Mouse (Mus musculus) neural tube, embryonic 14.5 days (tissue): ENCODE measurements around the gene Gm49384. TPM values are rescaled to one million over a fixed set of nuclear protein-coding genes. Genes with fewer than 3 reads are reported as not detected.

ENCODE experiments used
- ATAC-seq: fragments of 200-750 bp; cut with Nextera tagmentation; 2 replicates; pipeline ENCODE4 v1.8.0; 2017; ENCODE audit warnings: low read depth, mild to moderate bottlenecking, moderate TSS enrichment, moderate library complexity
- H3K27ac ChIP-seq: fragments of 300-500 bp; sonication (generic); 2 replicates; pipeline ENCODE4 v1.5.1; 2014; ENCODE audit warnings: low read depth, mild to moderate bottlenecking, control low read depth, low read length, moderate library complexity, mixed read lengths
- H3K27me3 ChIP-seq: fragments of 300-500 bp; sonication (generic); 2 replicates; pipeline ENCODE4 v1.6.1; 2014; ENCODE audit warnings: low read length; ENCODE audit not compliant: control insufficient read depth, insufficient read depth
- H3K36me3 ChIP-seq: fragments of 300-500 bp; sonication (generic); 2 replicates; pipeline ENCODE4 v1.6.1; 2014; ENCODE audit warnings: low read length, mixed read lengths; ENCODE audit not compliant: control insufficient read depth, insufficient read depth
- H3K4me1 ChIP-seq: fragments of 300-500 bp; sonication (generic); 2 replicates; pipeline ENCODE4 v1.6.1; 2014; ENCODE audit warnings: low read length; ENCODE audit not compliant: control insufficient read depth, insufficient read depth
- H3K4me2 ChIP-seq: fragments of 300-500 bp; sonication (generic); 2 replicates; pipeline ENCODE4 v1.6.1; 2014; ENCODE audit warnings: mild to moderate bottlenecking, low read depth, low read length, control low read depth
- H3K4me3 ChIP-seq: fragments of 300-500 bp; sonication (generic); 2 replicates; pipeline ENCODE4 v1.5.1; 2014; ENCODE audit warnings: low read depth, low read length, control low read depth, mixed read lengths
- H3K9ac ChIP-seq: fragments of 300-500 bp; sonication (generic); replicated peaks from 2 replicates; pipeline ENCODE4 v1.6.1; 2014; ENCODE audit warnings: low read depth, mild to moderate bottlenecking, control low read depth, low read length, mixed read lengths
- H3K9me3 ChIP-seq: fragments of 300-500 bp; sonication (generic); 2 replicates; pipeline ENCODE4 v1.6.1; 2016; ENCODE audit warnings: low read length; ENCODE audit not compliant: control insufficient read depth
- WGBS: fragments of 180-500 bp; shearing (Covaris S2); extraction: QIAGEN DNeasy Blood & Tissue Kit; methylation state at CpG from one replicate; pipeline ENCODE4 v1.1.7; 2014; 5-methylcytosine and 5-hydroxymethylcytosine counted together
- polyA plus RNA-seq: library from polyadenylated mRNA; unstranded; fragments of >200 nt; fragmentation: Nextera tagmentation; extraction: Ambion mirVana; gene quantifications from 2 replicates; pipeline ENCODE4 v1.2.1, GENCODE M21; 2014

Gene Gm49384
- 9.0 and 9.1 TPM in 2 replicates for polyA plus RNA-seq

DNA sequence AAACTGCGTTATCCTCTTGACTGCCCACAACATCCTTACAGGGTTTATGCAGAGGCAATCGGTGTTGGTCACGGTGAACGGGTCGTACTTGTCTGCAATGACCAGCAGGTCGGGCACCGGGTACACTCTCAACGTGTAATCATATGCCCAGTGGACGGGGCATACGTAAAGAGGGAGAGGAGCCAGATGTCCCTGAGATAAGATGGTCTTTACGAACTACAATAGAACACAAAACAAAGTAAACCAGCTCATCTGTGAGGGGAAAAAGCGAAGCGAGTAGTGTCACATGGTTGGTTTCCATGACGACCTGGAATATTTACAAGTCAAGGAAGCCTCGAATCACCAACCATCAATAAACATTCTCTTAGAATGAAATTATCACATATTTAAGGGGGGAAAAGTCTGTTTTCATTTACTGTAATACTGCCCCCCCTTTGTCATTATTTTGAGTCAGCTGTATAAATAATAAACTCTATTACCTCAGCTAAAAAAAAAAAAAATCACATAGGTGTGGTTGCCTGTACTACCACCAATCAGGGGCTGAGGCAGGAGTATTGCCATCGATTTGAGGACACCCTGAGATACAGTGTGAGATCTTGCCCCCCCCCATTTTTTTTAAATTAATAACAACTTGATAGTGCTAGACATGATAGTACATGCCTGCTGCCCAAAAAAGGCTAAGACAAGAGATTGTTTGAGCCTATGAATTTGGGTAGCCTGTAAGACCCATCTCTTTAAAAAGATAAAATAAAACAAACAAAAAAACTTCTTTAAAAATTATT, at the start of gene Gm49384:
Gene Gm49384, minus strand, starts transcription at position 216 of the 782 bp plus-strand sequence.
- Histone ChIP-seq H3K27ac (no peak within 1 kb of the TSS), H3K9me3 (no peaks in the 10 kb centered on the region), H3K27me3 (no peaks in the 10 kb centered on the region), H3K36me3 (no peaks in the 10 kb centered on the region; the same call in 1 of the 2 replicates), H3K9ac (no peak within 1 kb of the TSS), H3K4me2 (no peak within 1 kb of the TSS), H3K4me1 (no peaks in the 10 kb centered on the region), H3K4me3 (no peak within 1 kb of the TSS)
- ATAC-seq, result no peak
- 58% methylated on average over 16 of the region's 16 CpGs for WGBS

DNA sequence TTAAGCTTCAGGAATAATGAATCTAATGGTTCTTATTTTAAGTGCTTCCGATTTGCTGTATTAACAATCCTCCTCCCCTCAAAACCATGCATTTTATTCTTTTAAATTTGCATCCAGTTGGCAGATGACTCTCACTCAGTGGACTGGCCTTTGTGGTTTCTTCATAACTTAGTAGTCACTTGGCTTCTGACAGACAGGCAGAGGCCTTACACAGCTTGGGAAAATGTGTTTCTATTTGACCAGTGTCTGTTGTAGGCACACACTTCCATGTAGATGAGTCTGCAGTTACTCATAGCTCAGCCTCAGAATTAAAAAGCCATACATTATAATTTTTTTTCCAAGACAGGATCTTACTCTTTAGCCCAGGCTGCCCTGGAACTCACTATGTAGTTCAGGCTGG, 49.7 kb upstream of the Gm49384 start:
- Histone ChIP-seq H3K9ac (no peak overlapping the region), H3K4me2 (no peak overlapping the region), H3K4me3 (no peak overlapping the region), H3K27me3 (no peaks in the 10 kb centered on the region), H3K36me3 (no peaks in the 10 kb centered on the region), H3K27ac (no peak overlapping the region), H3K9me3 (no peaks in the 10 kb centered on the region), H3K4me1 (no peaks in the 10 kb centered on the region)
- ATAC-seq, result no peak
- 92% methylated on average over 1 of the region's 1 CpGs for WGBS

DNA sequence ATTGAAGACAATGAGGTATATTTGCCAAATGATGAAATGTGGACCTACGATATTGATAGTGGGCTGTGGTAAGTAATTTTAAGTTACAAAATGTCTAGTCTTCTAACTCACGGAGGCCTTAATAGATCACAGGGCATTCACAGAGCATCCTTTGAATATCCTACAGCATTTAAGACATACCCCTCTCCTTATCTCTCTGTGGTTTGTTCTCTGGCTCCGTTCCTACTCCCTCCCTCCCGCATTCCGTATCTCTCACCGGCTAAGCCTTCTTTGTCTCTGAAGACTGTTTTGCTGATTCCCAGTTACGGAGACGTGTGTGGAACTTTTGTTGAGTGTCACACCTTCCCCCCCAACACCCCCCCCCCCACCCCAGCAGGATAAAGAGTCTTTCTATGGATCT, 46.7 kb upstream of the Gm49384 start:
- Histone ChIP-seq H3K9ac (no peak overlapping the region), H3K9me3 (no peaks in the 10 kb centered on the region), H3K4me3 (no peak overlapping the region), H3K4me2 (no peak overlapping the region), H3K4me1 (no peaks in the 10 kb centered on the region), H3K36me3 (no peaks in the 10 kb centered on the region), H3K27ac (no peak overlapping the region), H3K27me3 (no peaks in the 10 kb centered on the region)
- 84% methylated on average over 8 of the region's 8 CpGs for WGBS
- no peak for ATAC-seq

DNA sequence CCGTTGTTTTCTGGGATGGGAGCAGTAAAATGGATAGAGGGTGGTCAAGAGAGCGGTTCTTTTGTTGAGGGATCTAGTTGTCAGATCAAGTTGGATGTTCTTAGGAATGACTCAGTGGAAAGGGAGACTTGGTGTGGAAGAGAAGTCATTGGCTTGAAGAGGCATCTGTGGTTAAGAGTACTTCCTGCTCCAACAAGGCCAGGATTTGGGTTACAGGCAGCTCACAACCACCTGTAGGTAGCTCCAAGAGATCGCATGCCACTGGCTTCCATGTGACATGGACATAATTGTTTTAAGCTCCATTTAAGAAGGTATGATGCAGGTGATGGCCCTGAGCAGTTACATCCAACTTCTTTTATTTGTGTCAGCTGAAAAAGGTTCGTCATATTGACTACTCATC, 45.7 kb upstream of the Gm49384 start:
- ATAC-seq, result no peak
- no peak overlapping the region for H3K4me3 ChIP-seq

DNA sequence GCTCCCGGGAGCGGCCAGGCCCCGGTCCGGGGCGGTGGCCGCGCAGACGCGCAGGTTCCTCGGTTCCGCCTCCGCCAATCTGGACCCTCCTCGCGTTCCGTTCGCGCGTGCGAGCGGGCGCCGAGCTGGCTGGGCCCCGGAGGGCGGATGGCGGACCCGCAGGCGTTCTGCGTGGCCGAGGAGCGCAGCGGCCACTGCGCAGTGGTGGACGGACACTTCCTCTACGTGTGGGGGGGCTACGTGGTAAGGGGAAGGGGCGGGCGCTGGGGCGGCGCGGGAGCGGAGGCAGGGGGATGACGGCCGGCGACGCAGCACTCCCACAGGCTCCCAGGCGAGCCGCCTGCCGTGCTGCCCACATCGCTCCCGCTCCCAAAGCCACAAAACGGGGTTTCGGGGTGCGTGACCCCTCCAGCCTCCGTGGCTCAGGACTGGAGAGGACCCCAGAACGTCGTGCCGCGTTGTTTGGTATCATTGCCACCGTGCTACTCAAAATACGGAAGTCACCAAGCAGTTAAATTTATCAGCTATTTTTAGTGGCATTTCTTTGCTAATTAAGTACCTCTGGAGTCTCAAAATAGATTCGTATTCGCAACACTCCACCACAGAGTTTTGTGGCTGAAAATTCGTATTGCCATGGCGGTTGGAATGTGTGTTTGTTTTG, 37.8 kb upstream of the Gm49384 start:
- no peaks in the 10 kb centered on the region for H3K9me3 ChIP-seq
- peak overlapping the region; percentile 60 for H3K4me2 ChIP-seq
- ATAC-seq, result peak; percentile 95
- no peaks in the 10 kb centered on the region; the same call in 1 of the 2 replicates for H3K4me1 ChIP-seq
- H3K4me3 ChIP-seq, result peak overlapping the region; percentile 64
- no peaks in the 10 kb centered on the region for H3K27me3 ChIP-seq
- H3K9ac ChIP-seq, result peak overlapping the region; percentile 71
- under 1% methylated on average over 64 of the region's 64 CpGs for WGBS
- no peaks in the 10 kb centered on the region for H3K36me3 ChIP-seq
- H3K27ac ChIP-seq, result peak overlapping the region; percentile 71

More for the DNA sequence above, 45.7 kb upstream of the Gm49384 start:
- H3K27me3 ChIP-seq, result no peaks in the 10 kb centered on the region
- H3K4me2 ChIP-seq, result no peak overlapping the region
- 82% methylated on average over 4 of the region's 4 CpGs for WGBS
- no peaks in the 10 kb centered on the region for H3K36me3 ChIP-seq
- H3K27ac ChIP-seq, result no peak overlapping the region
- H3K9me3 ChIP-seq, result no peaks in the 10 kb centered on the region
- no peaks in the 10 kb centered on the region for H3K4me1 ChIP-seq
- H3K9ac ChIP-seq, result no peak overlapping the region

DNA sequence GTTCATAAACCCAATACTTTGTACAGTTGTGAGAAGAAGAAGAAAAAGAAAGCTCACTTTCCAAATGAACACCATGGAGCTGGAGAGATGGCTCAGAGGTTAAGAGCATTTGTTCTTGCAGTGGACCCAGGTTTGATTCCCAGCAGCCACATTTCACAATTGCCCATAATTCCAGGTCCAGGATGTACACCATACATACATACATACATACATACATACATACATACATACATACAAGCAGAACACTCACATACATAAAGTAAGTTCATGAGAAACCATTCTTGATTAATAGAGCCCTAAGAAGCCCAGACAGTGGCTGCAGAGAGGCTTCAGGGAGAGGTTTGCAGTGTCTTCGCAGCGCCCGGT, 37.3 kb upstream of the Gm49384 start:
- Histone ChIP-seq H3K9ac (peak overlapping the region; percentile 71), H3K27me3 (no peaks in the 10 kb centered on the region), H3K36me3 (no peaks in the 10 kb centered on the region), H3K27ac (peak overlapping the region; percentile 71), H3K4me3 (peak overlapping the region; percentile 64), H3K9me3 (no peaks in the 10 kb centered on the region), H3K4me1 (no peaks in the 10 kb centered on the region; the same call in 1 of the 2 replicates), H3K4me2 (peak overlapping the region; percentile 60)
- no peak; the same call in none of the 2 replicates for ATAC-seq
- 4% methylated on average over 3 of the region's 3 CpGs for WGBS

DNA sequence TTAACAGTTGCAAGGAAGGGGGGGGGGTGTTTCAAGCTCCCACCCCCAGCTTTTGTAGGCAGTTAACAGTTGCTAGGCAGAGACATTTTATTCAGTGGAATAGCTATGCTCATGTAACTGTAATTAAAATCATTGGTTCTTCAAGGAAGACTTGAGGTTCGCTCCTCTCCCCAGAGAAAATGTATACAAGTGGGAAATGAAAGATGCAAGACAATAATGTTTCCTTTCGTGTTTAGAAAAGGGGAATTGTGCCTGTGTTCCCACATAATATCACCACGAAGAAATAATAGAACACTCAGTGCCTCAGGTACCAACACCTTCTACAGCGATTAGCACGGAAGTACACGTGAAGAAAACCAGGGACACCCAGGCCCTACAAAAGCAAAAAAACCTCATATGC, 36.8 kb upstream of the Gm49384 start, which contains the start of gene Klhdc1:
Gene Klhdc1, plus strand, starts transcription at position 301 of the 400 bp plus-strand sequence.
- H3K4me2 ChIP-seq, result peak within 1 kb of the TSS; percentile 60
- no peaks in the 10 kb centered on the region for H3K36me3 ChIP-seq
- H3K27me3 ChIP-seq, result no peaks in the 10 kb centered on the region
- H3K27ac ChIP-seq, result peak within 1 kb of the TSS; percentile 71
- H3K4me1 ChIP-seq, result no peaks in the 10 kb centered on the region; the same call in 1 of the 2 replicates
- ATAC-seq, result no peak
- peak within 1 kb of the TSS; percentile 71 for H3K9ac ChIP-seq
- H3K4me3 ChIP-seq, result peak within 1 kb of the TSS; percentile 64
- WGBS, result 61% methylated on average over 6 of the region's 6 CpGs
- no peaks in the 10 kb centered on the region for H3K9me3 ChIP-seq

DNA sequence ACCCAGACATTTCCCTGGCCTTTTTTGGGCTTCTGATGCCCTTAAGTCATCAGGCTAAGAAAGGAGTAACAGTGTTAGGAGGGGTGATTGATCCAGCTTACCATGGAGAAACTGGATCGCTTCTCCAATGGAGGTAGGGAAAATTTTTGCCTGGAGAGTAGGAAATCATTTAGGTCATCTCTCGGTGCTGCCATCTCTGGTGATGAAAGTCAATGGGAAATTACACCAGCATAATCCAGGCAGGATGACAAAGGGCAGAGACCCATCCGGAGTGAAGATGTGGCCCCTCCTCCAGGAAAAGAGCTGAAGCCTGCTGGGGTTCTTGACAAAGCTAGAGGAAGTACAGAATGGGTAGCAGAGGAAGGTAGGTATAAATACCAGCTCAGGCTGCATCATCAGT, 34.2 kb upstream of the Gm49384 start:
- 46% methylated on average over 3 of the region's 3 CpGs for WGBS
- H3K27ac ChIP-seq, result no peak overlapping the region
- no peak overlapping the region for H3K4me2 ChIP-seq
- H3K36me3 ChIP-seq, result no peaks in the 10 kb centered on the region
- no peaks in the 10 kb centered on the region for H3K27me3 ChIP-seq
- H3K4me3 ChIP-seq, result no peak overlapping the region
- no peak overlapping the region for H3K9ac ChIP-seq
- H3K9me3 ChIP-seq, result no peaks in the 10 kb centered on the region
- no peaks in the 10 kb centered on the region; the same call in 1 of the 2 replicates for H3K4me1 ChIP-seq
- ATAC-seq, result no peak

DNA sequence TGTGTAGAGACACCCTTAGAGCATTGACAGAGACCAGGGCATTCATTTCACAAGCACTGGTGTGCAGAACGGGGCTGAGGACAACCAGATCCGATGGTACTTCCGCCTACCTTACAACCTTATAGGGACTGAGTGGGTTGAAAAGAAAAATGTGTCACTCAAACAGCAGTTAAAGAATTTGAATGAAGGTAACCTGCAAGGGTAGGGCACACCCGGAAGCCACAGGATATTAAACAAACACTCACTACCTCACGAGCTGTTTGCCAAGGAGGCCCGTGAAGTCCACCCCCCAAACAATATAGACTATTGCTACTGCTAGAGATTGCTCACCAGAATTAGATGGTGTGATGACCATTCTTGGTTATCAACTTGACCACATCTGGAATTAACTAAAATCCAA, 31.7 kb upstream of the Gm49384 start:
- Histone ChIP-seq H3K9me3 (no peaks in the 10 kb centered on the region), H3K9ac (no peak overlapping the region), H3K4me2 (no peak overlapping the region), H3K36me3 (no peaks in the 10 kb centered on the region), H3K4me1 (no peaks in the 10 kb centered on the region; the same call in 1 of the 2 replicates), H3K27ac (no peak overlapping the region), H3K27me3 (no peaks in the 10 kb centered on the region), H3K4me3 (no peak overlapping the region)
- ATAC-seq, result no peak
- WGBS, result 92% methylated on average over 6 of the region's 6 CpGs
